Mouse (Mus musculus): ENCODE results near the gene Kcnh5. TPM values are rescaled to one million over a fixed set of nuclear protein-coding genes. Genes with fewer than 3 reads are reported as not detected.

The Kcnh5 gene
- polyA plus RNA-seq, 1 experiment from 2014 or later = 0.13 TPM

Other genes starting within 250 kb of the Kcnh5 start
- 13.1 and 24.2 TPM in 2 replicates for gene Rhoj, start 131.0 kb upstream of the Kcnh5 start, polyA plus RNA-seq (2016; fragmentation: Nextera tagmentation; extraction: Ambion mirVana)
- not detected in 2 replicates for gene Gphb5, start 239.4 kb upstream of the Kcnh5 start, polyA plus RNA-seq (2016; fragmentation: Nextera tagmentation; extraction: Ambion mirVana)